Mouse (Mus musculus) myocyte (in vitro differentiated cells): ENCODE results near the gene Ak2. TPM values are rescaled to one million over a fixed set of nuclear protein-coding genes. Genes with fewer than 3 reads are reported as not detected.

ENCODE experiments used
- H3K27me3 ChIP-seq: one replicate; pipeline ENCODE4 v1.6.1; 2011; ENCODE audit not compliant: control insufficient read depth, insufficient read depth, insufficient read length
- H3K36me3 ChIP-seq: one replicate; pipeline ENCODE4 v1.6.1; 2011; ENCODE audit not compliant: control insufficient read depth, insufficient read depth
- H3K4me2 ChIP-seq: one replicate; pipeline ENCODE4 v1.6.1; 2011; ENCODE audit warnings: low read depth, control low read depth
- H3K4me3 ChIP-seq: one replicate; pipeline ENCODE4 v1.5.1; 2011; ENCODE audit warnings: mild to moderate bottlenecking, control low read depth, moderate library complexity
- H3K79me2 ChIP-seq: one replicate; pipeline ENCODE4 v1.6.1; 2011; ENCODE audit not compliant: control insufficient read depth, insufficient read depth
- H3ac ChIP-seq: one replicate; pipeline ENCODE4 v1.6.1; 2011; ENCODE audit not compliant: control insufficient read depth, insufficient read length
- CEBPB ChIP-seq: IDR thresholded peaks from 2 replicates; pipeline ENCODE4 v1.6.1; 2011; ENCODE audit warnings: mild to moderate bottlenecking, moderate library complexity; ENCODE audit not compliant: poor library complexity, insufficient read depth, severe bottlenecking
- E2F4 ChIP-seq: IDR thresholded peaks from one replicate; pipeline ENCODE4 v1.6.1; 2011; ENCODE audit warnings: mild to moderate bottlenecking, control low read depth, moderate library complexity; ENCODE audit not compliant: insufficient read depth
- MAX ChIP-seq: IDR thresholded peaks from one replicate; pipeline ENCODE4 v1.6.1; 2011; ENCODE audit warnings: low read depth, mild to moderate bottlenecking, control low read depth
- MYOD1 ChIP-seq, 3 experiments: IDR thresholded peaks; one replicate each; pipeline ENCODE4 v1.6.1; 2011; ENCODE audit warnings: control low read depth in 2 of 3, low read depth in 2 of 3, mild to moderate bottlenecking in 2 of 3, moderate library complexity in 1 of 3; ENCODE audit not compliant: insufficient read length in 2 of 3, control insufficient read depth in 1 of 3
- MYOG ChIP-seq, 3 experiments: IDR thresholded peaks; one replicate each; pipeline ENCODE4 v1.6.1; 2011; ENCODE audit warnings: control low read depth in 2 of 3, low read depth in 2 of 3, mild to moderate bottlenecking in 2 of 3; ENCODE audit not compliant: insufficient read length in 2 of 3, control insufficient read depth in 1 of 3, insufficient read depth in 1 of 3
- POLR2A ChIP-seq: IDR thresholded peaks from one replicate; pipeline ENCODE4 v1.6.1; 2011; ENCODE audit warnings: low read depth, mild to moderate bottlenecking, control low read depth, moderate library complexity; ENCODE audit not compliant: insufficient read length
- POLR2AphosphoS2 ChIP-seq: IDR thresholded peaks from one replicate; pipeline ENCODE4 v1.6.1; 2011; ENCODE audit warnings: low read depth, control low read depth; ENCODE audit not compliant: insufficient read length
- REST ChIP-seq: IDR thresholded peaks from one replicate; pipeline ENCODE4 v1.6.1; 2011; ENCODE audit warnings: mild to moderate bottlenecking, control low read depth, moderate library complexity; ENCODE audit not compliant: insufficient read depth, insufficient read length
- SRF ChIP-seq: IDR thresholded peaks from one replicate; pipeline ENCODE4 v1.6.1; 2011; ENCODE audit warnings: low read depth; ENCODE audit not compliant: control insufficient read depth, insufficient read length
- TCF12 ChIP-seq: IDR thresholded peaks from one replicate; pipeline ENCODE4 v1.6.1; 2011; ENCODE audit warnings: mild to moderate bottlenecking, control low read depth; ENCODE audit not compliant: poor library complexity, insufficient read depth, severe bottlenecking
- TCF3 ChIP-seq: IDR thresholded peaks from one replicate; pipeline ENCODE4 v1.6.1; 2011; ENCODE audit warnings: low read depth, control low read depth; ENCODE audit not compliant: insufficient read length
- USF1 ChIP-seq: IDR thresholded peaks from one replicate; pipeline ENCODE4 v1.6.1; 2011; ENCODE audit warnings: low read depth, mild to moderate bottlenecking, control low read depth, moderate library complexity
- polyA plus RNA-seq: library from polyadenylated mRNA; unstranded; fragments of >200 nt; fragmentation: generic; extraction: Trizol; gene quantifications from one replicate; pipeline ENCODE4 v1.2.1, GENCODE M21; 2012; ENCODE audit warnings: missing spikeins

The Ak2 gene
- polyA plus RNA-seq, 1 experiment, result 83.0 TPM

- Histone ChIP-seq H3K27me3 (no peaks in the 10 kb centered on the region), H3K79me2 (no peaks in the 10 kb centered on the region), H3ac (no peak overlapping the region)
Measured at GRCm38 (mm10) chr4:129018788-129019435, 27.2 kb downstream of the Ak2 start.

GRCm38 (mm10) chr4:129019788-129020187 lies 28.0 kb downstream of the Ak2 start:
- Histone ChIP-seq H3K4me2 (no peak overlapping the region), H3K36me3 (no peaks in the 10 kb centered on the region), H3K79me2 (no peaks in the 10 kb centered on the region), H3K4me3 (no peak overlapping the region), H3ac (no peak overlapping the region), H3K27me3 (no peaks in the 10 kb centered on the region)
- TF ChIP-seq USF1, result no peak
- TF ChIP-seq E2F4, result no peak
- no peak for TF ChIP-seq CEBPB

More at GRCm38 (mm10) chr4:129018788-129019435, 27.2 kb downstream of the Ak2 start:
- no peak for TF ChIP-seq CEBPB
- TF ChIP-seq REST, result no peak
- no peak for TF ChIP-seq TCF3
- TF ChIP-seq TCF12, result no peak
- TF ChIP-seq POLR2A, result no peak
- TF ChIP-seq USF1, result no peak
- TF ChIP-seq MYOG (IDR thresholded peaks at IDR 0.05; ENCODE audit: control insufficient read depth in 1 of 3, insufficient read depth in 1 of 3, insufficient read length in 2 of 3, low read depth in 2 of 3), result no peak
- no peak for TF ChIP-seq MYOD1 (IDR thresholded peaks at IDR 0.05; ENCODE audit: control insufficient read depth in 1 of 3, insufficient read length in 2 of 3, low read depth in 2 of 3)
- no peak for TF ChIP-seq E2F4
- TF ChIP-seq POLR2AphosphoS2, result no peak
- TF ChIP-seq SRF, result no peak
- no peak for TF ChIP-seq MAX
- Histone ChIP-seq H3K4me3 (no peak overlapping the region), H3K36me3 (no peaks in the 10 kb centered on the region), H3K4me2 (no peak overlapping the region)

GRCm38 (mm10) chr4:129020454-129020853 lies 28.7 kb downstream of the Ak2 start:
- TF ChIP-seq POLR2AphosphoS2, result no peak
- TF ChIP-seq REST, result no peak
- TF ChIP-seq TCF12, result no peak
- TF ChIP-seq CEBPB, result no peak
- no peak for TF ChIP-seq E2F4
- TF ChIP-seq SRF, result peak; percentile 17
- peak; percentile 2 for TF ChIP-seq TCF3
- TF ChIP-seq MAX, result no peak
- TF ChIP-seq MYOG (IDR thresholded peaks at IDR 0.05; ENCODE audit: control insufficient read depth in 1 of 3, insufficient read depth in 1 of 3, insufficient read length in 2 of 3, low read depth in 2 of 3), result peak; percentile 66 to 94 (median 89)
- peak in 2 of 3 experiments; percentile 91 to 93 for TF ChIP-seq MYOD1 (IDR thresholded peaks at IDR 0.05; ENCODE audit: control insufficient read depth in 1 of 3, insufficient read length in 2 of 3, low read depth in 2 of 3)
- Histone ChIP-seq H3ac (no peak overlapping the region), H3K4me3 (no peak overlapping the region), H3K4me2 (no peak overlapping the region), H3K36me3 (no peaks in the 10 kb centered on the region), H3K79me2 (no peaks in the 10 kb centered on the region), H3K27me3 (no peaks in the 10 kb centered on the region)

GRCm38 (mm10) chr4:129021426-129021825 lies 29.7 kb downstream of the Ak2 start:
- no peak for TF ChIP-seq TCF3
- no peak for TF ChIP-seq POLR2A
- TF ChIP-seq TCF12, result no peak
- TF ChIP-seq E2F4, result no peak
- TF ChIP-seq CEBPB, result no peak
- TF ChIP-seq MYOG (IDR thresholded peaks at IDR 0.05; ENCODE audit: control insufficient read depth in 1 of 3, insufficient read depth in 1 of 3, insufficient read length in 2 of 3, low read depth in 2 of 3), result no peak
- TF ChIP-seq MYOD1 (IDR thresholded peaks at IDR 0.05; ENCODE audit: control insufficient read depth in 1 of 3, insufficient read length in 2 of 3, low read depth in 2 of 3), result no peak
- no peak for TF ChIP-seq MAX
- no peak for TF ChIP-seq SRF
- no peak for TF ChIP-seq POLR2AphosphoS2
- no peak for TF ChIP-seq USF1
- TF ChIP-seq REST, result no peak
- H3K79me2 ChIP-seq, result no peaks in the 10 kb centered on the region
- no peak overlapping the region for H3ac ChIP-seq
- H3K4me2 ChIP-seq, result no peak overlapping the region
- no peak overlapping the region for H3K4me3 ChIP-seq
- H3K27me3 ChIP-seq, result no peaks in the 10 kb centered on the region
- no peaks in the 10 kb centered on the region for H3K36me3 ChIP-seq

GRCm38 (mm10) chr4:129021886-129022285 lies 30.1 kb downstream of the Ak2 start:
- no peak overlapping the region for H3K4me2 ChIP-seq
- TF ChIP-seq USF1, result no peak
- no peak for TF ChIP-seq POLR2AphosphoS2
- TF ChIP-seq REST, result no peak
- TF ChIP-seq SRF, result no peak
- no peaks in the 10 kb centered on the region for H3K36me3 ChIP-seq
- H3K27me3 ChIP-seq, result no peaks in the 10 kb centered on the region
- no peak overlapping the region for H3K4me3 ChIP-seq
- no peaks in the 10 kb centered on the region for H3K79me2 ChIP-seq
- no peak overlapping the region for H3ac ChIP-seq
